Mouse (Mus musculus) lung, embryonic 15.5 days (tissue): ENCODE data around the gene Olfr13. TPM values are rescaled to one million over a fixed set of nuclear protein-coding genes. Genes with fewer than 3 reads are reported as not detected.
"Not testable (repeated sequence)": the region's sequence is repeated elsewhere in the genome, so short reads cannot be mapped to it uniquely, and the experiment has no call there.

Experiments used
- ATAC-seq: fragments of 200-750 bp; cut with Nextera tagmentation; 2 replicates; pipeline ENCODE4 v1.8.0; 2017; ENCODE audit warnings: moderate number of reproducible peaks, borderline replicate concordance; ENCODE audit not compliant: low FRiP score, low TSS enrichment; ENCODE audit errors: extremely low read depth
- H3K27ac ChIP-seq: fragments of 300-500 bp; sonication (generic); 2 replicates; pipeline ENCODE4 v1.5.1; 2015; ENCODE audit warnings: moderate library complexity, mild to moderate bottlenecking, inconsistent platforms
- H3K27me3 ChIP-seq: fragments of 300-500 bp; sonication (generic); 2 replicates; pipeline ENCODE4 v1.6.1; 2015; ENCODE audit warnings: inconsistent platforms
- H3K36me3 ChIP-seq: fragments of 300-500 bp; sonication (generic); 2 replicates; pipeline ENCODE4 v1.6.1; 2015; ENCODE audit warnings: inconsistent platforms
- H3K4me1 ChIP-seq: fragments of 300-500 bp; sonication (generic); 2 replicates; pipeline ENCODE4 v1.6.1; 2015; ENCODE audit warnings: inconsistent platforms
- H3K4me2 ChIP-seq: fragments of 300-500 bp; sonication (generic); 2 replicates; pipeline ENCODE4 v1.6.1; 2015; ENCODE audit warnings: inconsistent platforms, mild to moderate bottlenecking, moderate library complexity
- H3K4me3 ChIP-seq: fragments of 300-500 bp; sonication (generic); 2 replicates; pipeline ENCODE4 v1.5.1; 2015; ENCODE audit warnings: mild to moderate bottlenecking, inconsistent platforms
- H3K9ac ChIP-seq: fragments of 300-500 bp; sonication (generic); 2 replicates; pipeline ENCODE4 v1.6.1; 2015; ENCODE audit warnings: inconsistent platforms
- H3K9me3 ChIP-seq: fragments of 300-500 bp; sonication (generic); 2 replicates; pipeline ENCODE4 v1.6.1; 2016; ENCODE audit warnings: inconsistent platforms
- WGBS: fragments of 180-500 bp; shearing (Covaris S2); methylation state at CpG from one replicate; pipeline ENCODE4 v1.1.7; 2015; 5-methylcytosine and 5-hydroxymethylcytosine counted together
- polyA plus RNA-seq: library from polyadenylated mRNA; unstranded; fragments of >200 nt; fragmentation: Nextera tagmentation; extraction: Ambion mirVana; gene quantifications from 2 replicates; pipeline ENCODE4 v1.2.1, GENCODE M21; 2015

The Olfr13 gene
- polyA plus RNA-seq = not detected in 2 replicates

GRCm38 (mm10) chr6:43171840-43172239 lies at the start of gene Olfr13:
Gene Olfr13, plus strand, starts transcription at chr6:43172140.
- Histone ChIP-seq H3K4me3 (no peak within 1 kb of the TSS), H3K4me1 (no peaks in the 10 kb centered on the region), H3K36me3 (no peaks in the 10 kb centered on the region), H3K4me2 (no peak within 1 kb of the TSS), H3K27me3 (no peaks in the 10 kb centered on the region), H3K9ac (no peak within 1 kb of the TSS), H3K27ac (no peak within 1 kb of the TSS), H3K9me3 (no peaks in the 10 kb centered on the region)
- 55% methylated on average over 4 of the region's 4 CpGs for whole genome bisulfite sequencing
- ATAC-seq = no peak

- ATAC-seq, H3K27ac ChIP-seq, H3K4me3 ChIP-seq, H3K36me3 ChIP-seq, H3K4me1 ChIP-seq, H3K4me2 ChIP-seq, H3K27me3 ChIP-seq, H3K9ac ChIP-seq, H3K9me3 ChIP-seq: not testable (repeated sequence)
- 81% methylated on average over 2 of the region's 2 CpGs for WGBS
Measured at GRCm38 (mm10) chr6:43146267-43146666, 25.7 kb upstream of the Olfr13 start, which contains the start of gene Olfr237-ps1. Gene Olfr237-ps1, plus strand, starts transcription at chr6:43146567.

GRCm38 (mm10) chr6:43159502-43159901 lies 12.4 kb upstream of the Olfr13 start:
- Histone ChIP-seq H3K4me1 (no peaks in the 10 kb centered on the region), H3K9ac (no peak overlapping the region), H3K27me3 (no peaks in the 10 kb centered on the region), H3K36me3 (no peaks in the 10 kb centered on the region), H3K4me2 (no peak overlapping the region), H3K27ac (no peak overlapping the region), H3K9me3 (no peaks in the 10 kb centered on the region), H3K4me3 (no peak overlapping the region)
- WGBS = 56% methylated on average over 1 of the region's 1 CpGs
- ATAC-seq = no peak

- Histone ChIP-seq H3K27me3 (no peaks in the 10 kb centered on the region), H3K4me1 (no peaks in the 10 kb centered on the region), H3K9ac (no peak within 1 kb of the TSS), H3K4me2 (no peak within 1 kb of the TSS), H3K27ac (no peak within 1 kb of the TSS), H3K9me3 (no peaks in the 10 kb centered on the region), H3K36me3 (no peaks in the 10 kb centered on the region), H3K4me3 (no peak within 1 kb of the TSS)
- no peak for ATAC-seq
- 58% methylated on average over 3 of the region's 3 CpGs for WGBS
Measured at GRCm38 (mm10) chr6:43162982-43163381, 9.0 kb upstream of the Olfr13 start, which contains the start of gene Olfr437. Gene Olfr437, plus strand, starts transcription at chr6:43163282.

GRCm38 (mm10) chr6:43167246-43167645 lies 4.7 kb upstream of the Olfr13 start:
- H3K4me1 ChIP-seq = no peaks in the 10 kb centered on the region
- WGBS = 85% methylated on average over 4 of the region's 4 CpGs
- no peaks in the 10 kb centered on the region for H3K27me3 ChIP-seq
- H3K9ac ChIP-seq = no peak overlapping the region
- H3K27ac ChIP-seq = no peak overlapping the region
- no peak for ATAC-seq
- no peaks in the 10 kb centered on the region for H3K9me3 ChIP-seq
- H3K4me3 ChIP-seq = no peak overlapping the region
- H3K4me2 ChIP-seq = no peak overlapping the region
- no peaks in the 10 kb centered on the region for H3K36me3 ChIP-seq

GRCm38 (mm10) chr6:43178129-43178528 lies 6.2 kb downstream of the Olfr13 start:
- no peak overlapping the region for H3K9ac ChIP-seq
- WGBS = 68% methylated on average over 1 of the region's 1 CpGs

GRCm38 (mm10) chr6:43178584-43179501 lies 6.9 kb downstream of the Olfr13 start:
- no peaks in the 10 kb centered on the region for H3K27me3 ChIP-seq
- whole genome bisulfite sequencing = 34% methylated on average over 6 of the region's 6 CpGs
- no peaks in the 10 kb centered on the region for H3K9me3 ChIP-seq
- H3K27ac ChIP-seq = no peak overlapping the region
- no peak overlapping the region for H3K4me3 ChIP-seq
- no peaks in the 10 kb centered on the region for H3K36me3 ChIP-seq
- H3K4me2 ChIP-seq = no peak overlapping the region
- no peak overlapping the region for H3K9ac ChIP-seq
- no peaks in the 10 kb centered on the region for H3K4me1 ChIP-seq
- ATAC-seq = no peak

More at GRCm38 (mm10) chr6:43178129-43178528, 6.2 kb downstream of the Olfr13 start:
- Histone ChIP-seq H3K4me1 (no peaks in the 10 kb centered on the region), H3K27me3 (no peaks in the 10 kb centered on the region), H3K27ac (no peak overlapping the region), H3K4me3 (no peak overlapping the region), H3K9me3 (no peaks in the 10 kb centered on the region), H3K36me3 (no peaks in the 10 kb centered on the region), H3K4me2 (no peak overlapping the region)
- ATAC-seq = no peak

GRCm38 (mm10) chr6:43190986-43191385 lies 19.0 kb downstream of the Olfr13 start:
- no peaks in the 10 kb centered on the region for H3K27me3 ChIP-seq
- H3K4me2 ChIP-seq = no peak overlapping the region
- ATAC-seq = peak; percentile 75; the same call in 1 of the 2 replicates
- no peak overlapping the region for H3K9ac ChIP-seq
- H3K4me1 ChIP-seq = no peaks in the 10 kb centered on the region
- 40% methylated on average over 3 of the region's 3 CpGs for WGBS
- 0 out of 2 replicates have a peak overlapping the region, but pooled peaks have one; percentile 44 for H3K27ac ChIP-seq
- H3K9me3 ChIP-seq = no peaks in the 10 kb centered on the region
- no peaks in the 10 kb centered on the region for H3K36me3 ChIP-seq
- no peak overlapping the region for H3K4me3 ChIP-seq

GRCm38 (mm10) chr6:43196781-43197180 lies 24.8 kb downstream of the Olfr13 start, which contains the start of gene Olfr435:
Gene Olfr435, plus strand, starts transcription at chr6:43197146.
- Histone ChIP-seq H3K9ac (no peak within 1 kb of the TSS), H3K4me1 (0 out of 2 replicates have a peak, but pooled peaks cover 3% of the 10 kb centered on the region), H3K4me3 (no peak within 1 kb of the TSS), H3K27ac (no peak within 1 kb of the TSS), H3K4me2 (no peak within 1 kb of the TSS), H3K36me3 (no peaks in the 10 kb centered on the region), H3K27me3 (no peaks in the 10 kb centered on the region), H3K9me3 (no peaks in the 10 kb centered on the region)
- ATAC-seq = no peak

- Histone ChIP-seq H3K9me3 (no peaks in the 10 kb centered on the region), H3K4me2 (no peak overlapping the region), H3K4me3 (no peak overlapping the region), H3K36me3 (no peaks in the 10 kb centered on the region), H3K4me1 (0 out of 2 replicates have a peak, but pooled peaks cover 3% of the 10 kb centered on the region), H3K9ac (no peak overlapping the region), H3K27me3 (no peaks in the 10 kb centered on the region), H3K27ac (no peak overlapping the region)
- ATAC-seq = peak; percentile 65; the same call in 1 of the 2 replicates
- 28% methylated on average over 3 of the region's 3 CpGs for WGBS
Measured at GRCm38 (mm10) chr6:43198094-43198493, 26.2 kb downstream of the Olfr13 start.

- no peak overlapping the region for H3K4me2 ChIP-seq
- H3K36me3 ChIP-seq = no peaks in the 10 kb centered on the region
- H3K27me3 ChIP-seq = no peaks in the 10 kb centered on the region
- H3K9ac ChIP-seq = no peak overlapping the region
- no peaks in the 10 kb centered on the region for H3K9me3 ChIP-seq
- no peaks in the 10 kb centered on the region for H3K4me1 ChIP-seq
- H3K4me3 ChIP-seq = no peak overlapping the region
- no peak for ATAC-seq
- H3K27ac ChIP-seq = no peak overlapping the region
Measured at GRCm38 (mm10) chr6:43202786-43203185, 30.8 kb downstream of the Olfr13 start.

GRCm38 (mm10) chr6:43205355-43205754 lies 33.4 kb downstream of the Olfr13 start:
- no peak overlapping the region for H3K4me3 ChIP-seq
- 42% methylated on average over 2 of the region's 2 CpGs for WGBS

More at GRCm38 (mm10) chr6:43205355-43205754, 33.4 kb downstream of the Olfr13 start:
- Histone ChIP-seq H3K27me3 (no peaks in the 10 kb centered on the region), H3K9me3 (no peaks in the 10 kb centered on the region), H3K9ac (no peak overlapping the region), H3K4me1 (no peaks in the 10 kb centered on the region), H3K27ac (no peak overlapping the region), H3K36me3 (no peaks in the 10 kb centered on the region), H3K4me2 (no peak overlapping the region)
- no peak for ATAC-seq
